Mouse (Mus musculus) hindbrain, embryonic 16.5 days (tissue): ENCODE measurements around the gene Polr2a. TPM values are rescaled to one million over a fixed set of nuclear protein-coding genes. Genes with fewer than 3 reads are reported as not detected.
A peak's percentile ranks its signal among the peaks of the same experiment; 100 is the strongest.

Source experiments
- ATAC-seq: fragments of 200-750 bp; cut with Nextera tagmentation; 2 replicates; pipeline ENCODE4 v1.8.0; 2017; ENCODE audit warnings: moderate TSS enrichment, moderate library complexity
- H3K27ac ChIP-seq: fragments of 300-500 bp; sonication (generic); 2 replicates; pipeline ENCODE4 v1.5.1; 2014; ENCODE audit warnings: low read depth, mild to moderate bottlenecking, control low read depth, low read length, moderate library complexity
- H3K27me3 ChIP-seq: fragments of 300-500 bp; sonication (generic); replicated peaks from 2 replicates; pipeline ENCODE4 v1.6.1; 2014; ENCODE audit warnings: low read length; ENCODE audit not compliant: control insufficient read depth, insufficient read depth
- H3K36me3 ChIP-seq: fragments of 300-500 bp; sonication (generic); 2 replicates; pipeline ENCODE4 v1.6.1; 2014; ENCODE audit warnings: mild to moderate bottlenecking, low read length, moderate library complexity, mixed read lengths; ENCODE audit not compliant: control insufficient read depth, insufficient read depth
- H3K4me1 ChIP-seq: fragments of 300-500 bp; sonication (generic); 2 replicates; pipeline ENCODE4 v1.6.1; 2014; ENCODE audit warnings: low read depth, low read length; ENCODE audit not compliant: control insufficient read depth, insufficient read depth
- H3K4me2 ChIP-seq: fragments of 300-500 bp; sonication (generic); 2 replicates; pipeline ENCODE4 v1.6.1; 2014; ENCODE audit warnings: mild to moderate bottlenecking, low read length, control low read depth, moderate library complexity
- H3K4me3 ChIP-seq: fragments of 300-500 bp; sonication (generic); 2 replicates; pipeline ENCODE4 v1.5.1; 2014; ENCODE audit warnings: mild to moderate bottlenecking, low read length, control low read depth, moderate library complexity
- H3K9ac ChIP-seq: fragments of 300-500 bp; sonication (generic); 2 replicates; pipeline ENCODE4 v1.6.1; 2014; ENCODE audit warnings: low read depth, mild to moderate bottlenecking, control low read depth, low read length, moderate library complexity
- H3K9me3 ChIP-seq: fragments of 300-500 bp; sonication (generic); 2 replicates; pipeline ENCODE4 v1.6.1; 2014; ENCODE audit warnings: mild to moderate bottlenecking, low read length, moderate library complexity; ENCODE audit not compliant: control insufficient read depth
- WGBS: fragments of 180-500 bp; shearing (Covaris S2); extraction: QIAGEN DNeasy Blood & Tissue Kit; methylation state at CpG from one replicate; pipeline ENCODE4 v1.1.7; 2014; 5-methylcytosine and 5-hydroxymethylcytosine counted together
- polyA plus RNA-seq: library from polyadenylated mRNA; unstranded; fragments of >200 nt; fragmentation: Nextera tagmentation; extraction: Ambion mirVana; gene quantifications from 2 replicates; pipeline ENCODE4 v1.2.1, GENCODE M21; 2015

The Polr2a gene
- polyA plus RNA-seq, 1 experiment from 2014 or later, result 12.1 TPM

DNA sequence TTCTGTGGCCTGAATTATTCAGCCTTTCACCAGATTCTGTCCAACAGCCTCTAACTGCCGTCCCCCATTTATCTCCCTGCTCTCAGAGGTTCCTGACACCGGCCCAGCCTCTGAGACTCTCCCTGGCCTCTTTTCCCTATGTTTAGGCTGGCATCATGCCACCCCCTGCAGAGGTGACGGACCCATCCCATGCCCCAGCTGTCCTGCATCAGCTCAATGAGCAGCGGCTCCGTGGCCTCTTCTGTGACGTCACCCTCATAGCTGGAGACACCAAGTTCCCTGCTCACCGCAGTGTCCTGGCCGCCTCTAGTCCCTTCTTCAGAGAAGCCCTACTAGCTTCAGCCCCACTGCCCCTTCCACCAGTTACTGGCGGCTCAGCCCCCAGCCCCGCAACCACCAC lies 17.3 kb upstream of the Polr2a start:
- Histone ChIP-seq H3K9me3 (no peaks in the 10 kb centered on the region), H3K4me1 (no peaks in the 10 kb centered on the region), H3K4me2 (no peak overlapping the region), H3K9ac (no peak overlapping the region), H3K4me3 (no peak overlapping the region), H3K27me3 (no peaks in the 10 kb centered on the region), H3K36me3 (peaks cover 12% of the 10 kb centered on the region), H3K27ac (no peak overlapping the region)
- 54% methylated on average over 10 of the region's 10 CpGs for WGBS
- ATAC-seq, result no peak

DNA sequence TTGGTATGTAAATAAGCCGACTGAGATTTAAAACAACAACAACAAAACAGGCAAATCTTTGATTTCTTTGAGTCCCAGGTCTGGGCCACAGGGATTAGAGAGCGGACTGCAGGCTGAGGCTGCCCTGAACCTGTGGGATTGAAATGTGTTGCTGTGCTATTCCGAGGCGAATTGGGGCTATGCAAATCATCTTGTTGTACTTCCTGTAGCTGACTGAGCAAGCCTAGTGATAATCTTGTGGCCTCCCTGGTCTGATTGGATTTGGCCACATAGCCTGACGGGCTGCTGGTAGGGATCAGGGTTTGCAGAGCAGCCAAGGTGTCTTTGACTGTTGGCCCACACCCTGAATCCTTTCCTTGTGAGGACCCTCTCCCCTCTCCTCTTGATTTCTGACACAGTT lies 16.5 kb upstream of the Polr2a start:
- no peak overlapping the region for H3K4me3 ChIP-seq
- WGBS, result 61% methylated on average over 5 of the region's 5 CpGs
- no peaks in the 10 kb centered on the region for H3K27me3 ChIP-seq
- ATAC-seq, result no peak
- 0 out of 2 replicates have a peak overlapping the region, but pooled peaks have one; percentile 18 for H3K9ac ChIP-seq
- no peak overlapping the region for H3K4me2 ChIP-seq
- H3K27ac ChIP-seq, result no peak overlapping the region
- H3K9me3 ChIP-seq, result no peaks in the 10 kb centered on the region
- no peaks in the 10 kb centered on the region for H3K4me1 ChIP-seq
- H3K36me3 ChIP-seq, result peaks cover 12% of the 10 kb centered on the region

DNA sequence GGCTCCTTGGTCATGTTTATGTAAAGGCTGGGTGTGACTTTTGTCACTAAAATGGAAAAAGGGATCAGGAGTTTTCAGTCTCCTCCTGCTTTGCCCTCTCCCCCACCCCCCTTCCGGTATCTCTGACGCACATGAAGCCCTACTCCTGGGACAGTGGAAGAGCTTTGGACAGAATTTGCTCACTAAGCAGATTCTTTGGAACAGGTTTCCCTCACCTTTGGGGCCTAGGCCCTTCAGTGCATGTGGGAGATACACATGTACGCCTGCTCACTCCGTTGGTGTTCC lies 9.1 kb upstream of the Polr2a start:
- peak overlapping the region; percentile 75 for H3K4me2 ChIP-seq
- 67% methylated on average over 4 of the region's 4 CpGs for WGBS
- no peak for ATAC-seq
- peaks cover 18% of the 10 kb centered on the region for H3K4me1 ChIP-seq
- H3K9ac ChIP-seq, result peak overlapping the region; percentile 54
- H3K27ac ChIP-seq, result peak overlapping the region; percentile 50; the same call in 1 of the 2 replicates
- H3K9me3 ChIP-seq, result no peaks in the 10 kb centered on the region
- H3K36me3 ChIP-seq, result no peaks in the 10 kb centered on the region
- H3K4me3 ChIP-seq, result peak overlapping the region; percentile 93
- no peaks in the 10 kb centered on the region for H3K27me3 ChIP-seq

DNA sequence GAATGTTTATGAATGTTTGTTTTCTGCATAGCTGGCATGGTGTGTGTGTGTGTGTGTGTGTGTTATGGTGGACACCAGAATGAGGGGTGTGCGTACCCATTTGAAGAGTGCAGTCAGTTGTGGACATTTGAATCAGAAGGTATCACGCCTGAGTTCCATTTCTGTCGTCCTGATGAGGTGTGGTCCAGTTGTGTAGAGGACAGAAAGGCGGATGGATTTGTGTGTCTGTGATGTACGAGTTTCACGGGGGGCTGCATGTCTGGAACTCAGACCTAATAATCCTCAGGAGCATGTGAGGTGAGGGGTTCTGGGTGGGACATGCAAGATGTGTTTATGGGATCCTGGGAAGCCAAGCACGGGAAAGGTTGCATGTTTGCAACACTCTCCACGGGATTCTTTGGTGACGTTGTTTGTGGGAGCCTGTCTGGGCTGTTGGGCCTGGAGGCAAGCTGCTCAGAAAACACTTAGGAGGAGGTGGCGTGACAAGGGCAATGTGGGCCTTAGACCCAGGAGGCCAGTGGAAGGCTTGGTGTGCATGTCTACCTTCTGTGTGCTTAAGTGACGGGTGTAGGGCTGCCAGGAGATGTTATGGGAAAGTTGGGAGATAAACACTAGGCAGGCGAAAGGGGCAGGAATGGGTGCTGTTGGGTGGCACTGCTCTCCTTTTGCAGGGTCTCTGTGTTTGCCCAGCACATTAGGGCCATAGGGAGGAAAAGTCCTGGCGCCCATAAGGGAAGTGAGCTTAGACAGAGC lies 8.6 kb upstream of the Polr2a start:
- 59% methylated on average over 13 of the region's 13 CpGs for WGBS
- Histone ChIP-seq H3K4me2 (peak overlapping the region; percentile 75), H3K9me3 (no peaks in the 10 kb centered on the region), H3K36me3 (no peaks in the 10 kb centered on the region), H3K4me1 (peaks cover 18% of the 10 kb centered on the region), H3K4me3 (peak overlapping the region; percentile 93), H3K27ac (peak overlapping the region; percentile 50; the same call in 1 of the 2 replicates), H3K27me3 (no peaks in the 10 kb centered on the region), H3K9ac (peak overlapping the region; percentile 99)
- ATAC-seq, result peak; percentile 10; the same call in 1 of the 2 replicates

DNA sequence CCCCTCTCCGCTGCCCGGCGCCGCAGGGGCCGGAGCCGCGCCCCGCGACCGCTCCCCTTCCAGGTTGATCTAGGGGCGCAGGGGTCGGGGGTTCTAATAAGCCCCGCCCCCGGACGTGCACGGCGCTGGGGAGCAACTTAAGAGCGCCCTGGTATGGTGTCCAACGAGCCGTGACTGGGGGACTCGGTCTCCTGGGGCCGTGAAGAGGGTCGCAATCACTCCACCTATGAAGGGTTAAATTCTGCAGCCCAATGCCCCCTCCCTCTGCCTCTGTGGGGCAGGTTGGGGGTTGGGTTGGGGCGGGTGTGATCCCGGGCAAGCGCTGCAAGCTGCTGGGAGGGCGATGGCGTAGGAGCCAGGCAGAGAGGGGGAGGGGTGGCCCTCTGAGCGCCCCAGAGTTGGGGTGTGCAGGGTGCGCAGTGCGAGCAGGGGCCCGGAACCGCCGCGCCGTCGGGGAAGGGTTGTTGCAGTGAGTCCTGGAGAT lies 7.7 kb upstream of the Polr2a start:
- ATAC-seq, result peak; percentile 81
- Histone ChIP-seq H3K27ac (peak overlapping the region; percentile 94), H3K9ac (peak overlapping the region; percentile 99), H3K4me3 (peak overlapping the region; percentile 93), H3K36me3 (no peaks in the 10 kb centered on the region), H3K27me3 (no peaks in the 10 kb centered on the region), H3K9me3 (no peaks in the 10 kb centered on the region), H3K4me1 (peaks cover 18% of the 10 kb centered on the region), H3K4me2 (peak overlapping the region; percentile 75)
- under 1% methylated on average over 35 of the region's 37 CpGs for WGBS

DNA sequence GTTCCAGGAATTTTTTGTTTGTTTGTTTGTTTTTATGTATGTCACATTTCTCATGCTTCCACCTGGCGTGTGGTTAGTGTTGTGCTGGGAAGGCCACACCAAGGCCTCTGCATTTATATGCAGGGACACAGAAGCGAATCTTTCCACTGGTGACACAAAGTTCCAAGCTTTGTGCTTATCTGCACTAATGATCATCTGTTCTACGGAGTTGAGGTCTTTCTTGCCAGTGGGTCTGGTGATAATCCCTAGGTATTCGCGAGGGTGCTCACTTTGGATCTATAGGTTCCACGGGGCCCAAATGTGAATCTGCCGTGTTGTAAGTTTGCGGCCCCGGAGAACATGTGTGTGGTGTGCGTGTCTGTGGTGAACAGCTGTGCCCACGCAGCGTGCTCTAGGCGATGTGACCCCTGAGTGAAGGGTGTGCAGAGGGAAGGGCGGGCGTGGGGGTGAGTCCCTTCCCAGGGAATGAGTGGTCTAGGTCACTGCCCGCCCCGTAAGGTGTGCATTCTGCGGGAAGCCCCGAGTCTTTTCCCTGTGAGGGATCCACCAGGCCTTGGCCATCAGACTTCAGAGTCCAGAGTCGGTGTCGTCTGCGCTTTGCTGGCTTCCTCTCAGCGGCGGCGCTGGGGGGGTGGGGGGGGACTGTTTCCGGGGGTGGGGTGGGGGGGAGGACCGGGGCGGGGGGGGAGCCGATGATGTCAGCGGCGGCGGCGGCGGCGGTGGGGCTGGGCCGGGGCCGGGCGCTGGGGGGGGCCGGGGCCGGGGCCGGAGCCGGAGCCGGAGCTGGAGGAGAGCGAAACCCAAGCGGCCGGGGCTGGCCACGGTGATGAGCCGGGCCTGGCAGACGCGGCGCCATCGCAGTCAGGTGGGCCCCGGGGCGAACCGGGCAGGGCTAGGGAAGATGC lies 7.0 kb upstream of the Polr2a start, which contains the start of gene Zbtb4:
Gene Zbtb4, plus strand, starts transcription at position 692 of the 905 bp plus-strand sequence.
- Histone ChIP-seq H3K9me3 (no peaks in the 10 kb centered on the region), H3K27ac (peak within 1 kb of the TSS; percentile 94), H3K4me2 (peak within 1 kb of the TSS; percentile 75), H3K36me3 (no peaks in the 10 kb centered on the region), H3K4me3 (peak within 1 kb of the TSS; percentile 93), H3K27me3 (no peaks in the 10 kb centered on the region), H3K4me1 (peaks cover 20% of the 10 kb centered on the region), H3K9ac (peak within 1 kb of the TSS; percentile 99)
- WGBS, result 17% methylated on average over 38 of the region's 55 CpGs
- peak; percentile 64 for ATAC-seq

DNA sequence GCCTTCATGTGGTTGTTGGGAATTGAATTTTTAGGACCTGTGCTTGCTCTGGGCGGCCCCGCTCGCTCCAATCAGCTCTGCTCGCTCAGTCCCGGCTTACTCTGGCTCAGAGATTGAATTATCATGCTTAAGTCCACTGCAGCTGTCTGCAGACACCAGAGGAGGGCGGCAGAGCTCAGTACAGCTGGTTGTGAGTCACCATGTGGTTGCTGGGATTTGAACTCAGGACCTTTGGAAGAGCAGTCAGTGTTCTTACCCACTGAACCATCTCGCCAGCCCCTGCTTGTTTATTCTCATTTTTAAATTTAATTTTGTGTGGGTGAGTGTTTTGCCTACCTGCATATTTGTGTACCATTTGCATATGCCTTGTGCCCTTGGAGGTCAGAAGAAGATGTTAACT lies 5.1 kb upstream of the Polr2a start:
- Histone ChIP-seq H3K9me3 (no peaks in the 10 kb centered on the region), H3K4me1 (peaks cover 28% of the 10 kb centered on the region), H3K4me2 (no peak overlapping the region), H3K4me3 (no peak overlapping the region), H3K9ac (no peak overlapping the region), H3K36me3 (no peaks in the 10 kb centered on the region), H3K27me3 (no peaks in the 10 kb centered on the region), H3K27ac (no peak overlapping the region)
- WGBS, result 63% methylated on average over 7 of the region's 7 CpGs
- no peak for ATAC-seq

DNA sequence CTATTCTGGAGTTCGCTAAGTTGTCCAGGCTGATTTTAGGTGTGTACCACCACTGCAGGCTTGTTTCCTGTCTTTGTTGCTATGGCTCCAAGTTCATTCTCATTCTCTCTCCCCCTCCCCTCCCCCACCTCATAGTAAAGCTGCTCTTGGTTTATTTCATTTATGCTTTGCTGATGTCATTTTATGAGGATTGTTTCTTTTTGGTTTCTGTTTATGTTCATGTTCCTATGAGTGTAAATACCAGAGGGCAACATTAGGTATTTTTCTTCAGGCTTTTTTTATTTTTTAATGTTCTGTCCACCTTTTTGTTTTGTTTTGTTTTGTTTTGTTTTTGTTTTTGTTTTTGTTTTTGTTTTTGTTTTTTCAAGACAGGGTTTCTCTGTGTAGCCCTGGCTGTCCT lies 3.4 kb upstream of the Polr2a start, which contains the start of gene Slc35g3:
Gene Slc35g3, minus strand, starts transcription at position 101 of the 400 bp plus-strand sequence.
- H3K9ac ChIP-seq, result no peak within 1 kb of the TSS; the same call in 1 of the 2 replicates
- no peak within 1 kb of the TSS for H3K4me2 ChIP-seq

DNA sequence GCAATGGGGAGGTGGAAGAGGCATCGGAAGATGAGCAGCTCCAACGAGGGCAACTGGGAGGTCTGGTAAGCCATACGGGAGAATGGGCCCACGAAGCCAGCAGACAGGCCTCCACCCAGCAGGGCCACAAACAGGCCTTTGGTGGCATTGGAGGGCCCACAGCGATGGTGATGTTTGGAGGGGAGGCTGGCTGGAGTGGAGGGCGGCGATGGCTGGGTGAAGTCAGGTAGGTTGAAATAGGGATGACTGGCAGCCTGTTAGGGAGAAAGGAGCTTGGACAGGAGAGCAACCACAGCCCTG lies 2.4 kb upstream of the Polr2a start:
- H3K27me3 ChIP-seq, result no peaks in the 10 kb centered on the region
- H3K4me2 ChIP-seq, result no peak overlapping the region
- no peaks in the 10 kb centered on the region for H3K36me3 ChIP-seq
- no peak for ATAC-seq
- peak overlapping the region; percentile 10; the same call in 1 of the 2 replicates for H3K9ac ChIP-seq
- H3K9me3 ChIP-seq, result no peaks in the 10 kb centered on the region
- WGBS, result 90% methylated on average over 7 of the region's 7 CpGs
- H3K4me1 ChIP-seq, result peaks cover 28% of the 10 kb centered on the region
- H3K4me3 ChIP-seq, result no peak overlapping the region
- H3K27ac ChIP-seq, result peak overlapping the region; percentile 93

More for the DNA sequence above, 3.4 kb upstream of the Polr2a start, which contains the start of gene Slc35g3:
- 78% methylated on average over 1 of the region's 1 CpGs for whole genome bisulfite sequencing
- no peaks in the 10 kb centered on the region for H3K9me3 ChIP-seq
- no peaks in the 10 kb centered on the region for H3K36me3 ChIP-seq
- no peaks in the 10 kb centered on the region for H3K27me3 ChIP-seq
- peak within 1 kb of the TSS; percentile 93; the same call in 1 of the 2 replicates for H3K27ac ChIP-seq
- ATAC-seq, result no peak
- no peak within 1 kb of the TSS for H3K4me3 ChIP-seq
- H3K4me1 ChIP-seq, result peaks cover 23% of the 10 kb centered on the region
